Mouse (Mus musculus) forebrain, embryonic 10.5 days (tissue): Measurements from ENCODE around the gene Gm44511. TPM values are rescaled to one million over a fixed set of nuclear protein-coding genes. Genes with fewer than 3 reads are reported as not detected.

Experiments used
- DNase-seq: peaks from one replicate; pipeline ENCODE4 v3.0.0-alpha.2; 2017; ENCODE audit warnings: low spot score; ENCODE audit errors: extremely low spot score
- H3K27ac ChIP-seq: fragments of 300-500 bp; sonication (generic); 2 replicates; pipeline ENCODE4 v1.5.1; 2016; ENCODE audit warnings: mild to moderate bottlenecking
- H3K27me3 ChIP-seq: fragments of 300-500 bp; sonication (generic); 2 replicates; pipeline ENCODE4 v1.6.1; 2016; ENCODE audit warnings: mild to moderate bottlenecking; ENCODE audit not compliant: poor library complexity, severe bottlenecking
- H3K36me3 ChIP-seq: fragments of 300-500 bp; sonication (generic); replicated peaks from 2 replicates; pipeline ENCODE4 v1.6.1; 2016; ENCODE audit warnings: mild to moderate bottlenecking, moderate library complexity
- H3K4me1 ChIP-seq: fragments of 300-500 bp; sonication (generic); 2 replicates; pipeline ENCODE4 v1.6.1; 2016
- H3K4me3 ChIP-seq: fragments of 300-500 bp; sonication (generic); 2 replicates; pipeline ENCODE4 v1.5.1; 2016; ENCODE audit warnings: mild to moderate bottlenecking, moderate library complexity
- H3K9me3 ChIP-seq: fragments of 300-500 bp; sonication (generic); 2 replicates; pipeline ENCODE4 v1.6.1; 2016; ENCODE audit warnings: mild to moderate bottlenecking, moderate library complexity
- WGBS: fragments of 180-500 bp; shearing (Covaris S2); methylation state at CpG from one replicate; pipeline ENCODE4 v1.1.7; 2016; 5-methylcytosine and 5-hydroxymethylcytosine counted together
- polyA plus RNA-seq: library from polyadenylated mRNA; unstranded; fragments of >200 nt; fragmentation: Nextera tagmentation; extraction: Ambion mirVana; gene quantifications from 2 replicates; pipeline ENCODE4 v1.2.1, GENCODE M21; 2016

Gene Gm44511
- polyA plus RNA-seq, 1 experiment from 2014 or later = not detected

GRCm38 (mm10) chr6:128732032-128732431 lies 94.1 kb downstream of the Gm44511 start:
- H3K4me1 ChIP-seq = no peaks in the 10 kb centered on the region
- DNase-seq = no peak
- WGBS = 92% methylated on average over 3 of the region's 3 CpGs
- no peak overlapping the region for H3K27ac ChIP-seq
- no peaks in the 10 kb centered on the region for H3K27me3 ChIP-seq
- H3K36me3 ChIP-seq = no peaks in the 10 kb centered on the region
- no peak overlapping the region for H3K4me3 ChIP-seq
- H3K9me3 ChIP-seq = no peaks in the 10 kb centered on the region

Other genes with a start within 250 kb of the Gm44511 start
- not detected in 2 replicates for gene A2ml1, start 244.7 kb downstream of the Gm44511 start, polyA plus RNA-seq
- not detected in 2 replicates for gene Klrb1a, start 202.8 kb downstream of the Gm44511 start, polyA plus RNA-seq
- gene Clec2h, start 163.9 kb downstream of the Gm44511 start, polyA plus RNA-seq = not detected in 2 replicates
- gene Klrb1, start 103.3 kb downstream of the Gm44511 start, polyA plus RNA-seq = not detected in 2 replicates
- not detected in 2 replicates for gene Klrb1c, start 37.1 kb downstream of the Gm44511 start, polyA plus RNA-seq
- not detected in 2 replicates for gene Klrb1b, start within 50 bp of the Gm44511 start, polyA plus RNA-seq
- not detected in 2 replicates for gene Clec2i, start 61.3 kb upstream of the Gm44511 start, polyA plus RNA-seq
- 0.52 and 0.64 TPM in 2 replicates for gene BC035044, start 64.8 kb upstream of the Gm44511 start, polyA plus RNA-seq
- not detected in 2 replicates for gene Clec2g, start 108.1 kb upstream of the Gm44511 start, polyA plus RNA-seq
- gene Klrb1f, start 219.6 kb upstream of the Gm44511 start, polyA plus RNA-seq = 0.10 TPM in 1 of 2 replicates, not detected in the other